Mouse (Mus musculus): ENCODE results near the gene Frrs1. TPM values are rescaled to one million over a fixed set of nuclear protein-coding genes. Genes with fewer than 3 reads are reported as not detected.
"Not testable (repeated sequence)": the region's sequence is repeated elsewhere in the genome, so short reads cannot be mapped to it uniquely, and the experiment has no call there.

The Frrs1 gene
- 10.9 and 11.4 TPM in 2 replicates for polyA plus RNA-seq (2015; fragmentation: Nextera tagmentation; extraction: Ambion mirVana)

DNA sequence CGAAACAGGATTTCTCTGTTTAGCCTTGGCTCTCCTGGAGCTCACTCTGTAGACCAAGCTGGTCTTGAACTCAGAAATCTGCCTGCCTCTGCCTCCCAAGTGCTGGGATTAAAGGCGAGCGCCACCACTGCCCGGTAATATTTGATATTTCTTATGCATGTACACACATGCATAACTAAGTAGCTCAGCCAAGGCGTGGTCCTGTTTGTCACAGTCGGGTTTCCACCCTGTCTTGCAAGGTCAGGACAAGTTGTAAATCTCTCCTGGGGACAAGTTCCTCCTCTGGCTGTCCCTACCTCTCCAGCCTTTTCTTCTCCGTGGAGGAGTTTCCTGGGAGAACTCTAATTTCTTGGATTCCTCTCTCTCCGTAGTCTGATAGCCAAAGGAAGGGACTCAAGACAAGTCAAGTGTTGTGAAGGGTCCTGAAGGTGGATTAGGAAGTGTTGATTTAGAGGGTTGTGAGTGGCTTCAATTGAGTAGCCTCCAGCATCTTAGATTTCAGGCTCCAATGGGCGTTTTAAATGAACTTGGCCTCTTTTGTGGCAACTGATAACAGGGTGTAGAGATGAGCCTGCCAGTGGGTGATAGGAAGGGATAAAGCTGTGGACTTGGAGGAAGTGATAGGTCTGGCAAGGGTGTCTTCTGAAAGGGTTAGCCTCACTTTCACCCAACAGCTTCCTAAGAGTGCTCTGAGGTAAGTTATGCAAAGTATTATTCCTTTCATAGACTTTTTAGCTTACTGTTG is at the start of gene Frrs1:
TSS of gene Frrs1 (plus strand) at position 524 of the 745 bp plus-strand sequence.
- Histone ChIP-seq H3K4me1 (peaks cover 4% of the 10 kb centered on the region), H3K36me3 (no peaks in the 10 kb centered on the region), H3K27ac (no peak within 1 kb of the TSS), H3K27me3 (no peaks in the 10 kb centered on the region), H3K4me3 (no peak within 1 kb of the TSS), H3K9me3 (no peaks in the 10 kb centered on the region), H3K4me2 (replicated peaks) (no peak within 1 kb of the TSS), H3K9ac (no peak within 1 kb of the TSS)
- ATAC-seq (ENCODE audit: low FRiP score, low read depth) = no peak
- 88% methylated on average over 9 of the region's 9 CpGs for WGBS

DNA sequence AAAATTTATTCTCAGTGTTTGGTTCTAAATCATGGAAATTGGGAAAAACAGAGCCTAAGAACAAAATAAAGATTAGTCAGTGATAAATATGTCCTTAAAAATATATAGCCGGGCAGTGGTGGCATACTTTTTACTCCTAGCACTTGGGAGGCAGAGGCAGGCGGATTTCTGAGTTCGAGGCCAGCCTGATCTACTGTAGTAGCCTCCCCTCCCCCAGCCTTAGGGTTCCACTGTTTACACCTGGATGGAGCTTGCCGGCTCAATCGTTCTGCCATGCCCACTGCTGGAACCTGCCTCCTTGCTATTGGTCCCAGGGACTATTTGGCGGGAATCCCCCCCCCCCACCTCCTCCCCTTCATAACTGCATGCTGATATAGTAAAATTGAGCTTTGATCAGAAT is 48.9 kb upstream of the Frrs1 start:
- H3K9me3 ChIP-seq; H3K9ac ChIP-seq; H3K4me2 ChIP-seq (replicated peaks); H3K27ac ChIP-seq; H3K4me3 ChIP-seq; H3K4me1 ChIP-seq; H3K27me3 ChIP-seq; H3K36me3 ChIP-seq; ATAC-seq (ENCODE audit: low FRiP score, low read depth): not testable (repeated sequence)
- 78% methylated on average over 6 of the region's 6 CpGs for WGBS

DNA sequence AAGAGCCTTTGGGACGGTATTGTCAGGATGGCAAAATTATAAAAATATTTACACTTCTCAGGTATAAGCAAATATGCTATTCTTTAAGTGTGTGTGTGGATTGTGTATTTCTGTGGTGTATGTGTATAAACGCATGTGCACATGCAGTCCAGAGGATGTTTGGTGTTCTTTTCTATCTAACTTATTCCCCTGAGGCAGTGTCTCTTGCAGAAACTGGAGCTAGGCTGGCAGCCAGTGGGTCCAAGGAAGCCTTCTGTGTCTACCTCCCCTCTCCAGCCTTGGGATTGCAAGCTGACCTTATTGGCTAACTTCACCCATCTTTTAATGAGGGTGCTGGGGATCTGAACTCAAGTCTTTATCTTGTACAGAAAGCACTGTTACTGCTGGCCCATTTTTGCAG is 46.3 kb upstream of the Frrs1 start:
- WGBS = 94% methylated on average over 2 of the region's 2 CpGs
- H3K4me2 ChIP-seq (replicated peaks) = no peak overlapping the region
- H3K36me3 ChIP-seq = no peaks in the 10 kb centered on the region
- no peak for ATAC-seq (ENCODE audit: low FRiP score, low read depth)
- no peak overlapping the region for H3K9ac ChIP-seq
- H3K4me3 ChIP-seq = no peak overlapping the region
- no peaks in the 10 kb centered on the region for H3K27me3 ChIP-seq
- no peaks in the 10 kb centered on the region for H3K9me3 ChIP-seq
- H3K27ac ChIP-seq = no peak overlapping the region
- peaks cover 7% of the 10 kb centered on the region; the same call in 1 of the 2 replicates for H3K4me1 ChIP-seq

DNA sequence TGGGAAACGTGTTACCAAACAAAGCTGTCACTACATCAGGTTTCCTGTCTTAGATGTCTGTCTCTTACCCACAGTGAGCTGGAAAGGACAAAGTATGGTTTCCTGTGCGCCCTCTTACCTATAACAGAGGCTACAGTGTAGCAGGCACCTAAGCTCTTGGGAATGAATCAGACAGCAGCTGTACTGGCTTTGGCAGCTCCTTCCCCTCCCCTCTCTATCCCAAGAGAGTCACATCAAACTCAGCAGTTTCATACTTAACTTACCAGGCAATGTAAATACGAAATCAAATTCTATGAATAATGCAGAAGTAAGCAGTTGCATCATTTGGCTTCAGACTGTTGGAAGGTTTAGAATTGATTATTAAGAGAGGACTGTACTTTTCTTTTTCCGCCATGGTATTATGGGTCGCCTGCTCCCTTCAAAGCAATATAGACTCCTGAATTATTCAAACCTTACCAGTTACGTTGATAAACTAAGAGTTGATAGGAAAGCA is 43.9 kb upstream of the Frrs1 start:
- Histone ChIP-seq H3K9me3 (no peaks in the 10 kb centered on the region), H3K4me2 (replicated peaks) (no peak overlapping the region), H3K27ac (no peak overlapping the region), H3K4me3 (no peak overlapping the region), H3K27me3 (no peaks in the 10 kb centered on the region), H3K4me1 (0 out of 2 replicates have a peak, but pooled peaks cover 3% of the 10 kb centered on the region), H3K36me3 (no peaks in the 10 kb centered on the region), H3K9ac (no peak overlapping the region)
- ATAC-seq (ENCODE audit: low FRiP score, low read depth) = no peak
- WGBS = 81% methylated on average over 6 of the region's 6 CpGs

DNA sequence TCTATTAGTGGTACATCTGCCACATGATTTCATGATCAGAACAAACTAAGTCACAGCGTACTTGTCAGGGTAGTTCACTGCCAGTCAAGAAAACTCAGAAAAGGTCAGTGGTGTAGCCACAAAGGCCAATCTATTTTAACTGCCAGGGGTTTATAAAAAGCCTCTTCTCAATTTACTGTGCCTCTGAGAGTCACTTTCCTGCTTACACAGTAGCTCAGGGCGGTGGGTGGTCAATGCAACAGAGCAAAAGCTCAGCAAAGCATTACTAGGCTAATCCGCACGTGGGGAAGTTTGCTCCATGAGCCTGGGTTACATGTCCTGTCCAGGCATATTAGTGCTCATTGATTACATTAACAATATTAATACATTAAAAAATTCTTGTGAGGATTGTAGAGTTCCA is 43.3 kb upstream of the Frrs1 start:
- Histone ChIP-seq H3K36me3 (no peaks in the 10 kb centered on the region), H3K4me3 (no peak overlapping the region), H3K27ac (no peak overlapping the region), H3K9ac (no peak overlapping the region), H3K27me3 (no peaks in the 10 kb centered on the region), H3K4me1 (0 out of 2 replicates have a peak, but pooled peaks cover 3% of the 10 kb centered on the region), H3K4me2 (replicated peaks) (no peak overlapping the region), H3K9me3 (no peaks in the 10 kb centered on the region)
- ATAC-seq (ENCODE audit: low FRiP score, low read depth) = no peak
- WGBS = 62% methylated on average over 4 of the region's 4 CpGs

DNA sequence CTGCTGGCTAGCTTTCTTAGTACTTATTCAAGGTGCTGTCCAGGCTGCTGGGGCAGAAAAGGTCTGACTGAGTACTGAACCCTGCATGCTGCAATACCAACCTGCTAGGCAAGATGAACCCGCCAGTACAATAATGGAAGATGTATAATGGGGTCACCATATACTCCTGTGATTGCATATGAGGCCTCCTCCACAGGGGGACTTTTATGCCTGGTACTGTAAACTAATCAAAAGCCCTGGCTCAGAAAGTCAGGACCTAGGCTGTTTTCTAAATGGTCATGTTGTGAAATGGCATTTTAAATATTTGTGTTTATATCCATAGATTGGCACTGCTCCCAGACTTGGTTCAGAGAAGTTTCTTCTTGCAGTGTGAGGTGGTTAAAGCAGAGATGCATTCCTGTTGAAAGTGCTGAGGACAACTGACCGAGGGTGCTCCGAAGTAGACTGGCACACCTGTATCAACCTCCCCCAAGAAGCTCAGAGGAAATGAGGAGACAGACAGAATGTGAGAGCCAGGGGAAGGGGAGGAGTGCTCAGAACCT is 42.5 kb upstream of the Frrs1 start:
- H3K4me3 ChIP-seq = no peak overlapping the region
- no peak for ATAC-seq (ENCODE audit: low FRiP score, low read depth)
- H3K9me3 ChIP-seq = no peaks in the 10 kb centered on the region
- H3K27me3 ChIP-seq = no peaks in the 10 kb centered on the region
- no peak overlapping the region for H3K27ac ChIP-seq
- WGBS = 75% methylated on average over 3 of the region's 3 CpGs
- H3K4me1 ChIP-seq = 0 out of 2 replicates have a peak, but pooled peaks cover 3% of the 10 kb centered on the region
- H3K36me3 ChIP-seq = no peaks in the 10 kb centered on the region
- H3K4me2 ChIP-seq (replicated peaks) = no peak overlapping the region
- H3K9ac ChIP-seq = no peak overlapping the region

DNA sequence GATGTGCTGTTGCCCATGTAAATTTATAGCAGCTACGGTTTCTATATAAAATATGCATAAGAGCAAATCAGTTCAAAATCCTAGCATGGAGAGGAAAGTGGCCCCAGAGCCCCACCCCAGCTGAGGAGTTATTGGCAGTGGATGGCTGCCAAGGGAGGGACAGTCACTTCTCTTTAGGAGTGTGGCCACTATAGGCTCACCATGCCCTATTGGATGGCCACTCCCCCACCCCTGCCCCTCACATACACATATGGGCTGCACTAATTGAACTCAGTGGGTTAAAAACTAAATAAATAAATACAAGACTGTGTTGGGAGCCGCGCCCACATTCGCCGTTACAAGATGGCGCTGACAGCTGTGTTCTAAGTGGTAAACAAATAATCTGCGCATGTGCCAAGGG is 42.0 kb upstream of the Frrs1 start:
- no peaks in the 10 kb centered on the region for H3K36me3 ChIP-seq
- ATAC-seq (ENCODE audit: low FRiP score, low read depth) = no peak
- 0 out of 2 replicates have a peak, but pooled peaks cover 3% of the 10 kb centered on the region for H3K4me1 ChIP-seq
- 93% methylated on average over 7 of the region's 7 CpGs for WGBS
- H3K4me2 ChIP-seq (replicated peaks) = no peak overlapping the region
- no peaks in the 10 kb centered on the region for H3K27me3 ChIP-seq
- H3K9ac ChIP-seq = no peak overlapping the region
- H3K9me3 ChIP-seq = no peaks in the 10 kb centered on the region
- H3K4me3 ChIP-seq = no peak overlapping the region
- no peak overlapping the region for H3K27ac ChIP-seq

DNA sequence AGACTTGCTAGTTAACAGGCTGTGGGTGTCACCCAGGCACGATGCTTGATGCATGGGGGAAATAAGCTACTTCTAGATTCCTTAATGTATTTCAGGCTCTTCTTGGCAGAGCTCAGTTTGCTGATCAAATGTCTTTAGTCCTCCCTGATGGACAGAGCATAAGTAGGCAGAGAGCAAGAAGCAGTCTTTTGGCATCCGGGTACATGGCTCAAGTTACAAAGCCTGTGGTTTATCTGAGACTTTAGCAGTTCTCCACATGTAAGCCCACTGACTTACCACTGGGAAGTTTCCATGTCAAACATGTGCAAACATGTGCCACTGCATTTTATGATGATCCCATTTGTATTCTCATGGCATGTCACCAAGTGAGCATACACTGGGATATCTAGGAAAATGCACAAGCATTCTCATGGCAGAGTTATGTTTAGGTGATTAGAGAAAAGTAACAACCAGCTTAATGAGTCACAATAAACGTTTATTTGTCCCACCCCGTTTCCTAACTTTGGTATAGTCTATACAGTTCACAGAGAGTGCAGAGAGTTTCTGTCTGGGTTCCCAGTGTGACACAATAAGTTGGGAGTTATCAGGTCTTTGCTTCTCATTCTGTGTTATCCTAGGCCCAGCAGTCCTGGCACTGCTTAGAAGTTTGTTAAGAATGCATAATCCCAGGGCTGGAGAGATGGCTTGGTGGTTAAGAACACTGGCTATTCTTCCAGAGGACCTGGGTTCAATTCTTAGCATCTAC is 32.6 kb upstream of the Frrs1 start:
- no peaks in the 10 kb centered on the region for H3K27me3 ChIP-seq
- 62% methylated on average over 4 of the region's 4 CpGs for WGBS
- peak; percentile 48 for ATAC-seq (ENCODE audit: low FRiP score, low read depth)
- no peaks in the 10 kb centered on the region for H3K4me1 ChIP-seq
- H3K36me3 ChIP-seq = no peaks in the 10 kb centered on the region
- no peaks in the 10 kb centered on the region for H3K9me3 ChIP-seq
- no peak overlapping the region for H3K27ac ChIP-seq
- no peak overlapping the region for H3K4me2 ChIP-seq (replicated peaks)
- no peak overlapping the region for H3K9ac ChIP-seq
- no peak overlapping the region for H3K4me3 ChIP-seq

DNA sequence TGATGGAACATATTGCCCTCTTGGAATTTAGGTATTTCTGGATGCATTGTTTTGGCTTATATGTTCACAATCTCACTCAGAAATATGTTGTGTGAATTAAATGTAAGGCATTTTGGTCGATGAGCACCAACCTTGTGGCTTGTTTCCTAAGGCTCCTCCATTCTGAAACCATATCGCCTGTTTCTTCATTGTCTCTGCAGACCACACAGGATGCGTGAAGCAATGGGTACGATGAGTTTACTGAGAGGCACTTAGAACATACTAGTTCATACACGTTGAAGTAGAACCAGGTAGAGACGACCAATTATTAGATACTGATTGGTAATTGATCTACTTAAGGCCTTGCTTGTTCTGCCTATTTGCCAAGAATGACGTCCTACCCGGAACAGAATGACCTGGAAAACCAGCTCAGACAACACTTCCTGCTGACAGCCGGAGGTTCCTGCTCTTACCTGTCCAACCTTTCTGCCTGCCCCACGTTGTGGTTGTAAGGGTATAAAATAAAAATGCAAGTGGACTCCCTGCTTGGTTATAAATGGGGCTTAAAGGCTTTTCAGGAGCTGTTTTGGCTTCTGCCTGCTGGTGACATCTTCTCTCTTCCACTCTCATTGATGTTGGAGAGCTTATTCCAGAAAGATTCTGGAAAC is 29.9 kb upstream of the Frrs1 start:
- H3K4me1 ChIP-seq = no peaks in the 10 kb centered on the region
- 83% methylated on average over 10 of the region's 10 CpGs for WGBS
- H3K4me3 ChIP-seq = no peak overlapping the region
- no peak overlapping the region for H3K27ac ChIP-seq
- no peak overlapping the region for H3K9ac ChIP-seq
- no peak overlapping the region for H3K4me2 ChIP-seq (replicated peaks)
- no peaks in the 10 kb centered on the region for H3K27me3 ChIP-seq
- no peak for ATAC-seq (ENCODE audit: low FRiP score, low read depth)
- H3K36me3 ChIP-seq = no peaks in the 10 kb centered on the region
- no peaks in the 10 kb centered on the region for H3K9me3 ChIP-seq

DNA sequence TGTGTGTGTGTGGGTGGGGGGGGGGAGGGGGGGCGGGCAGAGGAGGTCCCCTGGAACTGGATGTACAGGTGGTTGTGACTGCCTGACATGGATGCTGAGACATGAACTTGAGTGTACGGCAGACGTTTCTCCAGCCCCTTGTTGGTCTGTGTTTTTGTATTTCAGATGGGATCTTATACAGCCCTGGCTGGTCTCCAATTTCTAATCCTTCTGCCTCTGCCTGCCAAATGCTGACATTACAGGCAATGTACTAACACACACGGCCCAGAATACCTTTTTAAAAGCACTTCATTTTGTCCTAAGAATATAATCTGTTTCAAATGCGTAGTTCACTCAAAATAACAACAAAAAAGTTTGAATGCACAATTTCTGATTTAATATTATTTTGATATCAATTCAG is 27.9 kb upstream of the Frrs1 start:
- Histone ChIP-seq H3K27me3 (no peaks in the 10 kb centered on the region), H3K9me3 (no peaks in the 10 kb centered on the region), H3K27ac (no peak overlapping the region), H3K4me2 (replicated peaks) (no peak overlapping the region), H3K9ac (no peak overlapping the region), H3K36me3 (no peaks in the 10 kb centered on the region), H3K4me3 (no peak overlapping the region), H3K4me1 (no peaks in the 10 kb centered on the region)
- ATAC-seq (ENCODE audit: low FRiP score, low read depth) = no peak
- WGBS = 68% methylated on average over 5 of the region's 5 CpGs

DNA sequence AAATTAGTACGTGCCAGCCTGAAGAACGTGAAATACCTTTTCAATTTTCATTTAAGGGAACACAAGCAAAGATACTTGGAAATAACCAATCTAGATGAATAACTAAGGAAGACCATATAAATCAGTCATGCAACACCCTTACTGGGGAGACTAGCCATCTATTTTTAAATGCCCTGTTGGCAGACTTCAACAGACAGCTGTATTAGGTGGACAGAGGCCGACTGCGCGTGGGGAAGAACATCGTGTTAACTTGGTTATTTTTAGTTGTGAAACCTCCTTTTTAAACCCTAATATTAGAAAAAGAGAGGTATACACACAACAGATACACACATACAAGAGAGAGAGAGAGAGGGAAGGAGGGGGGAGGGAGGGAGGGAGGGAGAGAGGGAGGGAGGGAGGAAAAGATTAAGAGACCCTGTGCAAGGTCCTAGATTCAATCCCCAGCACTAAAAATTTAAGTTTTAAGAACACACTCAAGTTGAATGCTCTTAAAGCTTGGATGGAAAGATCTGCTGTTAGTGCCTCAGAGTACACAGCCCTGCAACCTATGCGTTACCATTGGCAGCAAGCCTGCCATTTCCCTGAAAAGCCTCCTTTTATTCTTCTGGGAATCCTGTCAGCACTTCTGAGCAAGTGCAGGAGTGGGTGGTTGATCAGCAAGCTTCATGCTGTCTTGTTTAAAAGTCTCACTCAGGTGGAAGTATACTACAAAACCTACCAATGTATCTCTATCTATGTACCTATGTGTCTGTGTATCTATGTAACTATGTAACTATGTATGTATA is 26.5 kb upstream of the Frrs1 start:
- no peak overlapping the region for H3K27ac ChIP-seq

More for the DNA sequence above, 26.5 kb upstream of the Frrs1 start:
- Histone ChIP-seq H3K4me2 (replicated peaks) (no peak overlapping the region), H3K9me3 (no peaks in the 10 kb centered on the region), H3K9ac (no peak overlapping the region), H3K36me3 (no peaks in the 10 kb centered on the region), H3K4me1 (no peaks in the 10 kb centered on the region), H3K4me3 (no peak overlapping the region), H3K27me3 (no peaks in the 10 kb centered on the region)
- 89% methylated on average over 7 of the region's 7 CpGs for WGBS
- no peak for ATAC-seq (ENCODE audit: low FRiP score, low read depth)

Data from limb, embryonic 13.5 days (tissue).